Mouse (Mus musculus) MEL (cell line): Measurements from ENCODE around the gene Vars. TPM values are rescaled to one million over a fixed set of nuclear protein-coding genes. Genes with fewer than 3 reads are reported as not detected.

Experiments used
- DNase-seq: peaks from one replicate; pipeline ENCODE4 v3.0.0; 2011; ENCODE audit warnings: low read depth, low spot score
- H3K27ac ChIP-seq: 2 replicates; pipeline ENCODE4 v1.5.1; 2012; ENCODE audit warnings: low read depth, mild to moderate bottlenecking, control low read depth, low read length, moderate library complexity; ENCODE audit not compliant: control insufficient read depth
- H3K27me3 ChIP-seq, 2 experiments: fragments of 150-350 bp in 1 of 2; sonication (generic) in 1 of 2; 2 replicates each; pipeline ENCODE4 v1.6.1; 2012; ENCODE audit warnings: low read length in 2 of 2, mild to moderate bottlenecking in 2 of 2, improper control_type of control experiment in 1 of 2, moderate library complexity in 1 of 2; ENCODE audit not compliant: insufficient read depth in 2 of 2, control insufficient read depth in 1 of 2
- H3K36me3 ChIP-seq, 2 experiments: 2 replicates each; pipeline ENCODE4 v1.6.1; 2012 to 2014; ENCODE audit warnings: low read length in 2 of 2, improper control_type of control experiment in 1 of 2, inconsistent platforms in 1 of 2, mild to moderate bottlenecking in 1 of 2; ENCODE audit not compliant: insufficient read depth in 2 of 2, control insufficient read depth in 1 of 2
- H3K4me1 ChIP-seq, 2 experiments: fragments of 150-350 bp in 1 of 2; sonication (generic) in 1 of 2; 2 replicates each; pipeline ENCODE4 v1.6.1; 2012; ENCODE audit warnings: low read length in 2 of 2, improper control_type of control experiment in 1 of 2, mild to moderate bottlenecking in 1 of 2; ENCODE audit not compliant: insufficient read depth in 2 of 2, control insufficient read depth in 1 of 2
- H3K4me3 ChIP-seq, 2 experiments: fragments of 150-350 bp in 1 of 2; sonication (generic) in 1 of 2; 2 replicates each; pipeline ENCODE4 v1.5.1; 2012; ENCODE audit warnings: low read depth in 2 of 2, low read length in 2 of 2, mild to moderate bottlenecking in 2 of 2, moderate library complexity in 2 of 2, control low read depth in 1 of 2, improper control_type of control experiment in 1 of 2; ENCODE audit not compliant: control insufficient read depth in 1 of 2, insufficient read depth in 1 of 2
- H3K79me2 ChIP-seq: 2 replicates; pipeline ENCODE4 v1.6.1; 2012; ENCODE audit warnings: mild to moderate bottlenecking, low read length, moderate library complexity; ENCODE audit not compliant: control insufficient read depth, poor library complexity, insufficient read depth
- H3K9ac ChIP-seq: 2 replicates; pipeline ENCODE4 v1.6.1; 2012; ENCODE audit warnings: low read depth, mild to moderate bottlenecking, control low read depth, low read length, moderate library complexity; ENCODE audit not compliant: control insufficient read depth, poor library complexity, severe bottlenecking
- H3K9me3 ChIP-seq: fragments of 150-350 bp; sonication (generic); replicated peaks from 2 replicates; pipeline ENCODE4 v1.6.1; 2012; ENCODE audit warnings: mild to moderate bottlenecking, low read length, improper control_type of control experiment, moderate library complexity; ENCODE audit not compliant: insufficient read depth
- BHLHE40 ChIP-seq: IDR thresholded peaks from 2 replicates; pipeline ENCODE4 v1.6.1; 2012; ENCODE audit warnings: low read depth, mild to moderate bottlenecking, inconsistent platforms, low read length, improper control_type of control experiment, borderline replicate concordance
- CHD2 ChIP-seq: IDR thresholded peaks from 2 replicates; pipeline ENCODE4 v1.6.1; 2011; ENCODE audit warnings: low read length, improper control_type of control experiment
- CTCF ChIP-seq, 3 experiments: IDR thresholded peaks in 2 of 3; conservative IDR thresholded peaks in 1 of 3; 2 replicates each; pipeline ENCODE4 v1.5.1; 2011 to 2012; ENCODE audit warnings: low read length in 3 of 3, low read depth in 2 of 3, mild to moderate bottlenecking in 2 of 3, improper control_type of control experiment in 1 of 3, inconsistent platforms in 1 of 3, mixed read lengths in 1 of 3, moderate library complexity in 1 of 3; ENCODE audit not compliant: control insufficient read depth in 1 of 3, insufficient read depth in 1 of 3, poor library complexity in 1 of 3, severe bottlenecking in 1 of 3
- ELF1 ChIP-seq: IDR thresholded peaks from 2 replicates; pipeline ENCODE4 v1.6.1; 2014; ENCODE audit warnings: low read depth, mild to moderate bottlenecking, inconsistent platforms, low read length, improper control_type of control experiment, moderate library complexity
- GATA1 ChIP-seq: IDR thresholded peaks from 2 replicates; pipeline ENCODE4 v1.6.1; 2011; ENCODE audit warnings: low read depth, low read length, improper control_type of control experiment
- HCFC1 ChIP-seq: IDR thresholded peaks from 2 replicates; pipeline ENCODE4 v1.6.1; 2012; ENCODE audit warnings: low read depth, mild to moderate bottlenecking, inconsistent platforms, low read length, improper control_type of control experiment, moderate library complexity
- JUND ChIP-seq: IDR thresholded peaks from 2 replicates; pipeline ENCODE4 v1.6.1; 2011; ENCODE audit warnings: low read depth, mild to moderate bottlenecking, improper control_type of control experiment, low read length
- MAFK ChIP-seq: IDR thresholded peaks from 2 replicates; pipeline ENCODE4 v1.6.1; 2011; ENCODE audit warnings: low read depth, mild to moderate bottlenecking, low read length, improper control_type of control experiment, borderline replicate concordance
- MAZ ChIP-seq: IDR thresholded peaks from 2 replicates; pipeline ENCODE4 v1.6.1; 2012; ENCODE audit warnings: low read depth, mild to moderate bottlenecking, inconsistent platforms, low read length, improper control_type of control experiment
- MYB ChIP-seq: IDR thresholded peaks from 2 replicates; pipeline ENCODE4 v1.6.1; 2011; ENCODE audit warnings: mild to moderate bottlenecking, low read depth, low read length, improper control_type of control experiment
- MYC ChIP-seq: IDR thresholded peaks from 2 replicates; pipeline ENCODE4 v1.6.1; 2011; ENCODE audit warnings: low read depth, mild to moderate bottlenecking, low read length, improper control_type of control experiment, moderate library complexity
- NRF1 ChIP-seq: IDR thresholded peaks from 2 replicates; pipeline ENCODE4 v1.6.1; 2014; ENCODE audit warnings: low read depth, mild to moderate bottlenecking, inconsistent platforms, low read length, improper control_type of control experiment, moderate library complexity; ENCODE audit not compliant: poor library complexity, insufficient read depth, severe bottlenecking
- POLR2AphosphoS2 ChIP-seq: IDR thresholded peaks from 2 replicates; pipeline ENCODE4 v1.6.1; 2011; ENCODE audit warnings: low read length, improper control_type of control experiment
- RAD21 ChIP-seq: IDR thresholded peaks from 2 replicates; pipeline ENCODE4 v1.6.1; 2011; ENCODE audit warnings: mild to moderate bottlenecking, low read depth, low read length, improper control_type of control experiment
- SMC3 ChIP-seq: IDR thresholded peaks from 2 replicates; pipeline ENCODE4 v1.6.1; 2011; ENCODE audit warnings: low read depth, low read length, improper control_type of control experiment
- TBP ChIP-seq: IDR thresholded peaks from 2 replicates; pipeline ENCODE4 v1.8.0; 2011; ENCODE audit warnings: low read depth, low read length, improper control_type of control experiment
- USF2 ChIP-seq, 2 experiments: IDR thresholded peaks; 2 replicates each; pipeline ENCODE4 v1.6.1; 2011 to 2012; ENCODE audit warnings: improper control_type of control experiment in 2 of 2, low read length in 2 of 2, borderline replicate concordance in 1 of 2, inconsistent platforms in 1 of 2, low read depth in 1 of 2, mild to moderate bottlenecking in 1 of 2; ENCODE audit not compliant: insufficient read depth in 1 of 2
- ZKSCAN1 ChIP-seq: IDR thresholded peaks from 2 replicates; pipeline ENCODE4 v1.6.1; 2012; ENCODE audit warnings: low read depth, mild to moderate bottlenecking, inconsistent platforms, low read length, improper control_type of control experiment, moderate library complexity
- ZNF384 ChIP-seq: IDR thresholded peaks from 2 replicates; pipeline ENCODE4 v1.6.1; 2012; ENCODE audit warnings: low read depth, mild to moderate bottlenecking, inconsistent platforms, low read length, improper control_type of control experiment
- polyA plus RNA-seq, 2 experiments: library from polyadenylated mRNA; stranded (reverse) in 1 of 2; unstranded in 1 of 2; fragments of >175 nt in 1 of 2; fragments of >200 nt in 1 of 2; gene quantifications; 2 replicates each; pipeline versions ENCODE4 v1.2.1 to v1.2.4; 2012; ENCODE audit warnings: low replicate concordance in 2 of 2, low read depth in 1 of 2; ENCODE audit not compliant: insufficient read length in 2 of 2, insufficient read depth in 1 of 2, missing spikeins in 1 of 2
- total RNA-seq: library from RNA; depleted of rRNA; stranded (reverse); fragments of 300-350 nt; gene quantifications from 2 replicates; pipeline ENCODE4 v1.2.3, GENCODE M21; 2012

The Vars gene
- total and polyA plus RNA-seq, 3 experiments, result 149 to 251 TPM; not detected in 1

GRCm38 (mm10) chr17:35007387-35007991 is 6.7 kb downstream of the Vars start:
- no peak overlapping the region for H3K4me3 ChIP-seq
- H3K27me3 ChIP-seq, result no peaks in the 10 kb centered on the region
- peaks cover 32% of the 10 kb centered on the region for H3K79me2 ChIP-seq
- peaks cover 6 to 7% of the 10 kb centered on the region in 2 experiments for H3K36me3 ChIP-seq
- TF ChIP-seq BHLHE40, result no peak
- TF ChIP-seq CTCF (IDR thresholded peaks at IDR 0.05 in 2 of 3, conservative IDR thresholded peaks at IDR 0.05 in 1 of 3; ENCODE audit: control insufficient read depth in 1 of 3, insufficient read depth in 1 of 3, low read depth in 2 of 3, low read length in 3 of 3, poor library complexity in 1 of 3, severe bottlenecking in 1 of 3), result peak in 2 of 3 experiments; percentile 20 to 49; a peak in 4 of 6 replicates
- no peak for TF ChIP-seq MAZ
- peak; percentile 56 for TF ChIP-seq SMC3
- no peak for TF ChIP-seq MYC
- no peak for TF ChIP-seq CHD2
- TF ChIP-seq ELF1, result 0 out of 2 replicates have a peak, but pooled peaks have one; percentile 14
- no peak for TF ChIP-seq USF2 (IDR thresholded peaks at IDR 0.05; ENCODE audit: borderline replicate concordance in 1 of 2, insufficient read depth in 1 of 2, low read depth in 1 of 2, low read length in 2 of 2)
- TF ChIP-seq JUND, result 0 out of 2 replicates have a peak, but pooled peaks have one; percentile 52
- TF ChIP-seq ZNF384, result 0 out of 2 replicates have a peak, but pooled peaks have one; percentile 31
- peak; percentile 91 for TF ChIP-seq TBP
- peak; percentile 36 for TF ChIP-seq RAD21
- peak; percentile 37; the same call in 1 of the 2 replicates for TF ChIP-seq HCFC1
- TF ChIP-seq MAFK, result peak; percentile 46; the same call in 1 of the 2 replicates
- DNase-seq, result peak; percentile 80
- H3K9ac ChIP-seq, result no peak overlapping the region
- H3K27ac ChIP-seq, result peak overlapping the region; percentile 9; the same call in 1 of the 2 replicates
- H3K4me1 ChIP-seq, result peaks cover 0 to 13% of the 10 kb centered on the region in 2 experiments; a peak in 2 of 4 replicates
- H3K9me3 ChIP-seq, result no peaks in the 10 kb centered on the region

DNA sequence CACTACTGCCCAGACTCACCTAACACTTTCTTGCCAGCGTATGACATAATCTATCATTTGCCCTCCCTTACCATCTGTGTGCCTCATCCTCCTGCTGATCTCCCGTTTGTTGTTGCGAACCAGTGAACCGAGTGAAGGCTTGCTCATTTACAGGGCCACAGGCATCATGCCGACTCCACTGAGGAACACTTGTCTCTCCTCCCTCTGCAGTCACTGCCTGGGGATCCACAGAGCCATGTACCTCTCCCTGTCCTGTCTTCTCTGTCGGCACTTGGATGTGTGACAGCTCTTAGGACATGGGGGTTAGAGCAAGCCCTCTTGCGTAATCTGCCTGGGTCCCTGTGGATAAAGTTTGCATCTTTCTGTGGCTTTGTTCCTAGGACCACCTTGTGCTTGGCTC is 8.8 kb downstream of the Vars start:
- Histone ChIP-seq H3K4me3 (no peak overlapping the region), H3K9me3 (no peaks in the 10 kb centered on the region), H3K4me1 (peaks cover 0 to 9% of the 10 kb centered on the region in 2 experiments; a peak in 2 of 4 replicates), H3K36me3 (peaks cover 2 to 6% of the 10 kb centered on the region in 2 experiments), H3K27me3 (no peaks in the 10 kb centered on the region), H3K27ac (no peak overlapping the region), H3K9ac (no peak overlapping the region), H3K79me2 (peaks cover 13% of the 10 kb centered on the region; the same call in 1 of the 2 replicates)
- no peak for TF ChIP-seq ZKSCAN1
- TF ChIP-seq MYB, result no peak
- no peak for TF ChIP-seq BHLHE40
- TF ChIP-seq MAFK, result no peak
- no peak for TF ChIP-seq POLR2AphosphoS2
- TF ChIP-seq RAD21, result no peak
- no peak for TF ChIP-seq GATA1
- no peak for TF ChIP-seq JUND
- TF ChIP-seq CHD2, result no peak
- TF ChIP-seq NRF1, result no peak
- no peak for DNase-seq
